Mouse (Mus musculus) MEL (cell line): ENCODE results near the gene Zmynd10. TPM values are rescaled to one million over a fixed set of nuclear protein-coding genes. Genes with fewer than 3 reads are reported as not detected.

ENCODE experiments used
- DNase-seq: peaks from one replicate; pipeline ENCODE4 v3.0.0; 2011; ENCODE audit warnings: low read depth, low spot score
- H3K27ac ChIP-seq: 2 replicates; pipeline ENCODE4 v1.5.1; 2012; ENCODE audit warnings: low read depth, mild to moderate bottlenecking, control low read depth, low read length, moderate library complexity; ENCODE audit not compliant: control insufficient read depth
- H3K27me3 ChIP-seq, 2 experiments: fragments of 150-350 bp in 1 of 2; sonication (generic) in 1 of 2; 2 replicates each; pipeline ENCODE4 v1.6.1; 2012; ENCODE audit warnings: low read length in 2 of 2, mild to moderate bottlenecking in 2 of 2, improper control_type of control experiment in 1 of 2, moderate library complexity in 1 of 2; ENCODE audit not compliant: insufficient read depth in 2 of 2, control insufficient read depth in 1 of 2
- H3K36me3 ChIP-seq, 2 experiments: 2 replicates each; pipeline ENCODE4 v1.6.1; 2012 to 2014; ENCODE audit warnings: low read length in 2 of 2, improper control_type of control experiment in 1 of 2, inconsistent platforms in 1 of 2, mild to moderate bottlenecking in 1 of 2; ENCODE audit not compliant: insufficient read depth in 2 of 2, control insufficient read depth in 1 of 2
- H3K4me1 ChIP-seq, 2 experiments: fragments of 150-350 bp in 1 of 2; sonication (generic) in 1 of 2; 2 replicates each; pipeline ENCODE4 v1.6.1; 2012; ENCODE audit warnings: low read length in 2 of 2, improper control_type of control experiment in 1 of 2, mild to moderate bottlenecking in 1 of 2; ENCODE audit not compliant: insufficient read depth in 2 of 2, control insufficient read depth in 1 of 2
- H3K4me3 ChIP-seq, 2 experiments: fragments of 150-350 bp in 1 of 2; sonication (generic) in 1 of 2; 2 replicates each; pipeline ENCODE4 v1.5.1; 2012; ENCODE audit warnings: low read depth in 2 of 2, low read length in 2 of 2, mild to moderate bottlenecking in 2 of 2, moderate library complexity in 2 of 2, control low read depth in 1 of 2, improper control_type of control experiment in 1 of 2; ENCODE audit not compliant: control insufficient read depth in 1 of 2, insufficient read depth in 1 of 2
- H3K79me2 ChIP-seq: 2 replicates; pipeline ENCODE4 v1.6.1; 2012; ENCODE audit warnings: mild to moderate bottlenecking, low read length, moderate library complexity; ENCODE audit not compliant: control insufficient read depth, poor library complexity, insufficient read depth
- H3K9ac ChIP-seq: 2 replicates; pipeline ENCODE4 v1.6.1; 2012; ENCODE audit warnings: low read depth, mild to moderate bottlenecking, control low read depth, low read length, moderate library complexity; ENCODE audit not compliant: control insufficient read depth, poor library complexity, severe bottlenecking
- H3K9me3 ChIP-seq: fragments of 150-350 bp; sonication (generic); replicated peaks from 2 replicates; pipeline ENCODE4 v1.6.1; 2012; ENCODE audit warnings: mild to moderate bottlenecking, low read length, improper control_type of control experiment, moderate library complexity; ENCODE audit not compliant: insufficient read depth
- E2F4 ChIP-seq: IDR thresholded peaks from 2 replicates; pipeline ENCODE4 v1.6.1; 2011; ENCODE audit warnings: low read depth, low read length, improper control_type of control experiment, borderline replicate concordance
- EP300 ChIP-seq, 2 experiments: IDR thresholded peaks; 2 replicates each; pipeline ENCODE4 v1.6.1; 2011; ENCODE audit warnings: improper control_type of control experiment in 2 of 2, low read length in 2 of 2, low read depth in 1 of 2, mild to moderate bottlenecking in 1 of 2
- HCFC1 ChIP-seq: IDR thresholded peaks from 2 replicates; pipeline ENCODE4 v1.6.1; 2012; ENCODE audit warnings: low read depth, mild to moderate bottlenecking, inconsistent platforms, low read length, improper control_type of control experiment, moderate library complexity
- MAZ ChIP-seq: IDR thresholded peaks from 2 replicates; pipeline ENCODE4 v1.6.1; 2012; ENCODE audit warnings: low read depth, mild to moderate bottlenecking, inconsistent platforms, low read length, improper control_type of control experiment
- NELFE ChIP-seq: IDR thresholded peaks from 2 replicates; pipeline ENCODE4 v1.6.1; 2011; ENCODE audit warnings: low read depth, low read length, improper control_type of control experiment
- RCOR1 ChIP-seq: IDR thresholded peaks from 2 replicates; pipeline ENCODE4 v1.6.1; 2012; ENCODE audit warnings: low read depth, mild to moderate bottlenecking, inconsistent platforms, low read length, improper control_type of control experiment
- SIN3A ChIP-seq: IDR thresholded peaks from 2 replicates; pipeline ENCODE4 v1.6.1; 2012; ENCODE audit warnings: low read length, improper control_type of control experiment, inconsistent platforms
- TAL1 ChIP-seq: IDR thresholded peaks from 2 replicates; pipeline ENCODE4 v1.6.1; 2012; ENCODE audit warnings: mild to moderate bottlenecking, inconsistent platforms, low read length, moderate library complexity, mixed read lengths
- TCF12 ChIP-seq: IDR thresholded peaks from 2 replicates; pipeline ENCODE4 v1.6.1; 2014; ENCODE audit warnings: low read depth, mild to moderate bottlenecking, inconsistent platforms, low read length, improper control_type of control experiment, moderate library complexity
- USF1 ChIP-seq: IDR thresholded peaks from 2 replicates; pipeline ENCODE4 v1.6.1; 2014; ENCODE audit warnings: low read depth, mild to moderate bottlenecking, inconsistent platforms, low read length, improper control_type of control experiment, moderate library complexity
- USF2 ChIP-seq, 2 experiments: IDR thresholded peaks; 2 replicates each; pipeline ENCODE4 v1.6.1; 2011 to 2012; ENCODE audit warnings: improper control_type of control experiment in 2 of 2, low read length in 2 of 2, borderline replicate concordance in 1 of 2, inconsistent platforms in 1 of 2, low read depth in 1 of 2, mild to moderate bottlenecking in 1 of 2; ENCODE audit not compliant: insufficient read depth in 1 of 2
- ZMIZ1 ChIP-seq: IDR thresholded peaks from 2 replicates; pipeline ENCODE4 v1.6.1; 2012; ENCODE audit warnings: low read depth, mild to moderate bottlenecking, inconsistent platforms, low read length, improper control_type of control experiment, moderate library complexity
- polyA plus RNA-seq, 2 experiments: library from polyadenylated mRNA; stranded (reverse) in 1 of 2; unstranded in 1 of 2; fragments of >175 nt in 1 of 2; fragments of >200 nt in 1 of 2; gene quantifications; 2 replicates each; pipeline versions ENCODE4 v1.2.1 to v1.2.4; 2012; ENCODE audit warnings: low replicate concordance in 2 of 2, low read depth in 1 of 2; ENCODE audit not compliant: insufficient read length in 2 of 2, insufficient read depth in 1 of 2, missing spikeins in 1 of 2
- total RNA-seq: library from RNA; depleted of rRNA; stranded (reverse); fragments of 300-350 nt; gene quantifications from 2 replicates; pipeline ENCODE4 v1.2.3, GENCODE M21; 2012

The Zmynd10 gene
- total and polyA plus RNA-seq, 3 experiments, result 0.31 to 0.85 TPM; not detected in 1

DNA sequence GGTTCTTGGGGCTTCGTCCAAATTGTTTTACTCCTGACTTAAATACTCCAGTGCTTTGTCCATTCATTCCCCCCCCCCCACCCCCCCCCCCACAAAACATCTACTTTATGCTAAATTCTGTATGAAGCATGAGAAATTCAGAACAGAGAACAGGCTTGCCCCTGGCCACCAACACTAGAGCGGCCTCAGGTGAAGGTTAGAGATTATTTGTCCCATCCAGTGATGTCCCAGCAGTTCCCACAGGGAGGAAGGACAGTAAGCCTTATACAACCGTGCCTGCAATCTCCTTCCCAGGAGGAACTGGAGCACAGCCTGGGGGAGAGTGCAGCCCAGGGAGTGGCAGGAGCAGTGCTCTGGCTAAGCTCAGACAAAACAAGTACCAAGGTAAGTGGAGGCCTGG, 31.5 kb downstream of the Zmynd10 start, which contains the start of gene Naa80:
Naa80 (plus strand) TSS at position 301 of the 400 bp plus-strand sequence.
- TF ChIP-seq MAZ (no peak), EP300 (IDR thresholded peaks at IDR 0.05; ENCODE audit: low read depth in 1 of 2, low read length in 2 of 2) (no peak), TCF12 (no peak), E2F4 (no peak), ZMIZ1 (no peak), TAL1 (no peak), USF2 (IDR thresholded peaks at IDR 0.05; ENCODE audit: borderline replicate concordance in 1 of 2, insufficient read depth in 1 of 2, low read depth in 1 of 2, low read length in 2 of 2) (no peak), NELFE (no peak), HCFC1 (no peak), USF1 (no peak)
- no peaks in the 10 kb centered on the region for H3K27me3 ChIP-seq
- H3K4me1 ChIP-seq, result peaks cover 2 to 32% of the 10 kb centered on the region in 2 experiments; a peak in 3 of 4 replicates
- no peak within 1 kb of the TSS for H3K9ac ChIP-seq
- H3K27ac ChIP-seq, result peak within 1 kb of the TSS; percentile 13
- DNase-seq, result no peak
- H3K36me3 ChIP-seq, result peaks cover 0 to 10% of the 10 kb centered on the region in 2 experiments; a peak in 2 of 4 replicates
- no peak within 1 kb of the TSS; a peak in 1 of 4 replicates for H3K4me3 ChIP-seq
- no peaks in the 10 kb centered on the region for H3K9me3 ChIP-seq
- peaks cover 28% of the 10 kb centered on the region for H3K79me2 ChIP-seq

- Histone ChIP-seq H3K27ac (peak overlapping the region; percentile 13), H3K9ac (no peak overlapping the region), H3K4me3 (no peak overlapping the region; a peak in 1 of 4 replicates), H3K27me3 (no peaks in the 10 kb centered on the region), H3K9me3 (no peaks in the 10 kb centered on the region), H3K4me1 (peaks cover 2 to 32% of the 10 kb centered on the region in 2 experiments; a peak in 3 of 4 replicates), H3K79me2 (peaks cover 30% of the 10 kb centered on the region), H3K36me3 (peaks cover 0 to 10% of the 10 kb centered on the region in 2 experiments; a peak in 2 of 4 replicates)
- TF ChIP-seq RCOR1, result no peak
- TF ChIP-seq SIN3A, result peak; percentile 43; the same call in 1 of the 2 replicates
- TF ChIP-seq USF1, result peak; percentile 68
- DNase-seq, result no peak
Observed at GRCm38 (mm10) chr9:107579023-107579900, 32.2 kb downstream of the Zmynd10 start.
